Comparison of ENCODE assay signal across 8 mouse cellular contexts in genomic region chr8:69808094-69808863, GRCm38 (mm10). TPM values are rescaled to one million over a fixed set of nuclear protein-coding genes. Genes with fewer than 3 reads are reported as not detected.
DNase-seq lines count a peak whose midpoint lies in the region; ATAC-seq and TF ChIP-seq lines count a peak whose summit lies in the region.

Gmip (plus strand) TSS chr8:69808679.

- H3K4me2 ChIP-seq in intestine, postnatal 0 days (replicated peaks; ENCODE audit: low read depth), result peak within 1 kb of the TSS; percentile 93
- H3K4me2 ChIP-seq in limb, embryonic 13.5 days (replicated peaks), result peak within 1 kb of the TSS; percentile 93
- H3K4me2 ChIP-seq in midbrain, embryonic 14.5 days (ENCODE audit: low read length), result peak within 1 kb of the TSS; percentile 74

- peak within 1 kb of the TSS; percentile 78 for H3K9ac ChIP-seq in intestine, postnatal 0 days (ENCODE audit: low read depth, low read length)
- H3K9ac ChIP-seq in limb, embryonic 13.5 days, result peak within 1 kb of the TSS; percentile 67
- H3K9ac ChIP-seq in midbrain, embryonic 14.5 days (replicated peaks; ENCODE audit: low read length), result peak within 1 kb of the TSS; percentile 69

- H3K9me3 ChIP-seq in intestine, postnatal 0 days (ENCODE audit: control insufficient read depth), result no peaks in the 10 kb centered on the region
- H3K9me3 ChIP-seq in limb, embryonic 13.5 days, result no peaks in the 10 kb centered on the region
- no peaks in the 10 kb centered on the region for H3K9me3 ChIP-seq in midbrain, embryonic 14.5 days (ENCODE audit: control insufficient read depth, low read length)

- 0 out of 2 replicates have a peak, but pooled peaks cover 3% of the 10 kb centered on the region for H3K4me1 ChIP-seq in cerebellum, adult 2 months (ENCODE audit: control insufficient read depth, insufficient read depth, low read length)
- no peaks in the 10 kb centered on the region for H3K4me1 ChIP-seq in intestine, postnatal 0 days (replicated peaks; ENCODE audit: control insufficient read depth, insufficient read depth, low read length)
- peaks cover 8% of the 10 kb centered on the region for H3K4me1 ChIP-seq in limb, embryonic 13.5 days
- peaks cover 6% of the 10 kb centered on the region; the same call in 1 of the 2 replicates for H3K4me1 ChIP-seq in midbrain, embryonic 14.5 days (ENCODE audit: control insufficient read depth, insufficient read depth, low read length)

- H3K27ac ChIP-seq in cerebellum, adult 2 months (ENCODE audit: insufficient read depth, low read length), result no peak within 1 kb of the TSS
- H3K27ac ChIP-seq in intestine, postnatal 0 days (ENCODE audit: low read depth, low read length), result no peak within 1 kb of the TSS
- H3K27ac ChIP-seq in limb, embryonic 13.5 days, result no peak within 1 kb of the TSS
- H3K27ac ChIP-seq in midbrain, embryonic 14.5 days (replicated peaks; ENCODE audit: low read depth, low read length), result peak within 1 kb of the TSS; percentile 70

- no peak for TF ChIP-seq CTCF in cerebellum, adult 2 months (IDR thresholded peaks at IDR 0.05; ENCODE audit: borderline replicate concordance, insufficient read depth, low read depth, low read length)
- TF ChIP-seq CTCF in intestine, postnatal 0 days (IDR thresholded peaks at IDR 0.05; ENCODE audit: low read depth), result no peak

- H3K27me3 ChIP-seq in cerebellum, adult 2 months (ENCODE audit: control insufficient read depth, insufficient read depth, low read length), result no peaks in the 10 kb centered on the region
- H3K27me3 ChIP-seq in intestine, postnatal 0 days (replicated peaks; ENCODE audit: control insufficient read depth, insufficient read depth, low read length), result no peaks in the 10 kb centered on the region
- no peaks in the 10 kb centered on the region for H3K27me3 ChIP-seq in limb, embryonic 13.5 days
- no peaks in the 10 kb centered on the region for H3K27me3 ChIP-seq in midbrain, embryonic 14.5 days (ENCODE audit: control insufficient read depth, insufficient read depth, low read length)

- DNase-seq in cerebellum, adult 2 months, result peak in 1 of 2 experiments; percentile 29
- DNase-seq in cerebellum, adult 9-10 months, result no peak
- peak; percentile 78 for DNase-seq in embryo, embryonic 10.5 days (ENCODE audit: low spot score)
- DNase-seq in midbrain, embryonic 14.5 days, result peak; percentile 82
- DNase-seq in spleen, postnatal 10 days (ENCODE audit: low spot score in 2 of 2), result peak; percentile 78 to 92

- H3K4me3 ChIP-seq in cerebellum, adult 2 months (replicated peaks; ENCODE audit: insufficient read depth, low read depth, low read length), result peak within 1 kb of the TSS; percentile 49
- H3K4me3 ChIP-seq in intestine, postnatal 0 days (ENCODE audit: low read depth, low read length), result peak within 1 kb of the TSS; percentile 70
- peak within 1 kb of the TSS; percentile 56 for H3K4me3 ChIP-seq in limb, embryonic 13.5 days
- peak within 1 kb of the TSS; percentile 66 for H3K4me3 ChIP-seq in midbrain, embryonic 14.5 days (replicated peaks; ENCODE audit: low read depth, low read length)

- TF ChIP-seq POLR2A in cerebellum, adult 2 months (IDR thresholded peaks at IDR 0.05; ENCODE audit: borderline replicate concordance, insufficient read depth, low read length), result no peak

- 9% methylated on average over 26 of the region's 28 CpGs for WGBS in cerebellum, adult 2 months
- 4% methylated on average over 27 of the region's 28 CpGs for WGBS in intestine, postnatal 0 days
- 4% methylated on average over 28 of the region's 28 CpGs for WGBS in limb, embryonic 13.5 days
- 8% methylated on average over 28 of the region's 28 CpGs for WGBS in midbrain, embryonic 14.5 days

- peaks cover 56% of the 10 kb centered on the region for H3K36me3 ChIP-seq in intestine, postnatal 0 days (ENCODE audit: control insufficient read depth, insufficient read depth)
- peaks cover 69% of the 10 kb centered on the region for H3K36me3 ChIP-seq in limb, embryonic 13.5 days
- peaks cover 68% of the 10 kb centered on the region for H3K36me3 ChIP-seq in midbrain, embryonic 14.5 days (ENCODE audit: control insufficient read depth, insufficient read depth, low read length)

- ATAC-seq in granulocyte monocyte progenitor cell, adult 5-6 weeks (replicated peaks; ENCODE audit: poor library complexity, severe bottlenecking), result peak; percentile 91
- ATAC-seq in intestine, postnatal 0 days, result peak; percentile 75
- peak; percentile 26; the same call in 1 of the 2 replicates for ATAC-seq in limb, embryonic 13.5 days (ENCODE audit: low FRiP score, low read depth)
- ATAC-seq in midbrain, embryonic 14.5 days (ENCODE audit: low FRiP score, low TSS enrichment), result peak; percentile 65

RNA-seq across cellular contexts. Expression of gene Gmip, which starts in this region (rescaled TPM):
- polyA plus RNA-seq in cerebellum, adult 2 months (2012; rRNA removed), result 8.2 and 10.1 TPM in 2 replicates
- 53.7 and 60.9 TPM in 2 replicates for total RNA-seq in granulocyte monocyte progenitor cell, adult 5-6 weeks (2014; fragmentation: Nextera tagmentation)
- total RNA-seq in granulocyte monocyte progenitor cell, adult 5-6 weeks (2017), result 26.4 and 43.8 TPM in 2 replicates
- 7.5 and 7.8 TPM in 2 replicates for polyA plus RNA-seq in intestine, postnatal 0 days (2015; fragmentation: Nextera tagmentation; extraction: Ambion mirVana)
- 7.3 and 9.0 TPM in 2 replicates for polyA plus RNA-seq in limb, embryonic 13.5 days (2015; fragmentation: Nextera tagmentation; extraction: Ambion mirVana)
- polyA plus RNA-seq in midbrain, embryonic 14.5 days (2014; fragmentation: Nextera tagmentation; extraction: Ambion mirVana), result 26.0 and 33.2 TPM in 2 replicates

Comparison
In these comparisons a context has a peak if more than half of its experiments do, and no peak if none do; other contexts are left out.
1. ATAC-seq: peak in every context shown above with its lines; median percentile 91 in granulocyte monocyte progenitor cell, adult 5-6 weeks; 75 in intestine, postnatal 0 days; 65 in midbrain, embryonic 14.5 days; 26 in limb, embryonic 13.5 days.